Mouse (Mus musculus): ENCODE results near the gene Olfr1012. TPM values are rescaled to one million over a fixed set of nuclear protein-coding genes. Genes with fewer than 3 reads are reported as not detected.
"Not testable (repeated sequence)": the region's sequence is repeated elsewhere in the genome, so short reads cannot be mapped to it uniquely, and the experiment has no call there.

The Olfr1012 gene
- polyA plus RNA-seq, 1 experiment from 2014 or later, result not detected

DNA sequence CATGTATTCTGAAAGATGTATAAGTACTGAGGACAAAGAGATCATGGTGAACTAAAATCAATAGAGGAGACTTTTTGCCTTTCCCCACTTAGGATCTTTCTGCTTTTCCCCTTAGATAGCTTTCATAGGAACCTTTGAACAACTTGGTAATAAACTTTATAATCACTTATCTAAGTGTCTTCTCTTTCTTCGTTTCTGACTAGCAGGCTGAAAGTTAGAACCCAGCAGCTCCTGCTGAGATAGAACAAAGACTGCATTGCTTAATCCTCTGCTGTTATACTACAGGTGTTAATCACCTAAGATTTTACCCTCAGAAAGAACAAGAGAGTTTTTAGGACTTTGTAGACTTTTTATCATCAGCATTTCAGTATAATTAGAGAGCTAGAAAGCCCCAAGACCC, 51.4 kb downstream of the Olfr1012 start:
- no peak overlapping the region for H3K9ac ChIP-seq (ENCODE audit: low read length)
- no peak overlapping the region for H3K4me2 ChIP-seq (ENCODE audit: low read depth, low read length)
- H3K9me3 ChIP-seq (ENCODE audit: control insufficient read depth, low read length), result no peaks in the 10 kb centered on the region
- H3K27ac ChIP-seq (ENCODE audit: low read length), result no peak overlapping the region
- H3K36me3 ChIP-seq (ENCODE audit: control insufficient read depth, insufficient read depth, low read length), result no peaks in the 10 kb centered on the region
- no peaks in the 10 kb centered on the region for H3K4me1 ChIP-seq (replicated peaks; ENCODE audit: control insufficient read depth, insufficient read depth, low read length)
- whole genome bisulfite sequencing, result 28% methylated on average over 1 of the region's 1 CpGs
- ATAC-seq (ENCODE audit: low read depth), result no peak
- H3K4me3 ChIP-seq (ENCODE audit: low read length), result no peak overlapping the region
- no peaks in the 10 kb centered on the region for H3K27me3 ChIP-seq (ENCODE audit: control insufficient read depth, insufficient read depth, low read depth, low read length)

- not testable (repeated sequence) for H3K4me2 ChIP-seq (ENCODE audit: low read depth, low read length); H3K27ac ChIP-seq (ENCODE audit: low read length); H3K9ac ChIP-seq (ENCODE audit: low read length); H3K9me3 ChIP-seq (ENCODE audit: control insufficient read depth, low read length); H3K27me3 ChIP-seq (ENCODE audit: control insufficient read depth, insufficient read depth, low read depth, low read length); ATAC-seq (ENCODE audit: low read depth); H3K4me3 ChIP-seq (ENCODE audit: low read length); H3K36me3 ChIP-seq (ENCODE audit: control insufficient read depth, insufficient read depth, low read length); H3K4me1 ChIP-seq (replicated peaks; ENCODE audit: control insufficient read depth, insufficient read depth, low read length)
- 54% methylated on average over 2 of the region's 2 CpGs for WGBS
Measured at GRCm38 (mm10) chr2:85710680-85711079, 51.9 kb downstream of the Olfr1012 start.

Other genes with a start within 250 kb of the Olfr1012 start
- gene 4833423E24Rik, start 243.7 kb downstream of the Olfr1012 start, polyA plus RNA-seq (2015; fragmentation: Nextera tagmentation; extraction: Ambion mirVana), result 0.41 and 0.50 TPM in 2 replicates
- not detected in 2 replicates for gene Olfr996, start 183.6 kb downstream of the Olfr1012 start, polyA plus RNA-seq (2015; fragmentation: Nextera tagmentation; extraction: Ambion mirVana)
- gene Olfr998, start 173.8 kb downstream of the Olfr1012 start, polyA plus RNA-seq (2015; fragmentation: Nextera tagmentation; extraction: Ambion mirVana), result not detected in 2 replicates
- not detected in 2 replicates for gene Olfr1000, start 150.9 kb downstream of the Olfr1012 start, polyA plus RNA-seq (2015; fragmentation: Nextera tagmentation; extraction: Ambion mirVana)
- not detected in 2 replicates for gene Olfr1002, start 112.1 kb downstream of the Olfr1012 start, polyA plus RNA-seq (2015; fragmentation: Nextera tagmentation; extraction: Ambion mirVana)
- gene Olfr154, start 98.3 kb downstream of the Olfr1012 start, polyA plus RNA-seq (2015; fragmentation: Nextera tagmentation; extraction: Ambion mirVana), result not detected in 2 replicates
- not detected in 2 replicates for gene Olfr1006, start 84.0 kb downstream of the Olfr1012 start, polyA plus RNA-seq (2015; fragmentation: Nextera tagmentation; extraction: Ambion mirVana)
- gene Olfr1008, start 73.3 kb downstream of the Olfr1012 start, polyA plus RNA-seq (2015; fragmentation: Nextera tagmentation; extraction: Ambion mirVana), result not detected in 2 replicates
- not detected in 2 replicates for gene Olfr1009, start 47.3 kb downstream of the Olfr1012 start, polyA plus RNA-seq (2015; fragmentation: Nextera tagmentation; extraction: Ambion mirVana)
- gene Olfr1013, start 4.3 kb upstream of the Olfr1012 start, polyA plus RNA-seq (2015; fragmentation: Nextera tagmentation; extraction: Ambion mirVana), result not detected in 2 replicates
- not detected in 2 replicates for gene Olfr1014, start 9.9 kb upstream of the Olfr1012 start, polyA plus RNA-seq (2015; fragmentation: Nextera tagmentation; extraction: Ambion mirVana)
- gene Olfr1015, start 19.3 kb upstream of the Olfr1012 start, polyA plus RNA-seq (2015; fragmentation: Nextera tagmentation; extraction: Ambion mirVana), result not detected in 2 replicates
- not detected in 2 replicates for gene Olfr1016, start 39.8 kb upstream of the Olfr1012 start, polyA plus RNA-seq (2015; fragmentation: Nextera tagmentation; extraction: Ambion mirVana)
- gene Olfr1018, start 55.7 kb upstream of the Olfr1012 start, polyA plus RNA-seq (2015; fragmentation: Nextera tagmentation; extraction: Ambion mirVana), result not detected in 2 replicates
- not detected in 2 replicates for gene Olfr1019, start 82.7 kb upstream of the Olfr1012 start, polyA plus RNA-seq (2015; fragmentation: Nextera tagmentation; extraction: Ambion mirVana)
- gene Olfr1020, start 84.3 kb upstream of the Olfr1012 start, polyA plus RNA-seq (2015; fragmentation: Nextera tagmentation; extraction: Ambion mirVana), result not detected in 2 replicates
- not detected in 2 replicates for gene Olfr1022, start 105.8 kb upstream of the Olfr1012 start, polyA plus RNA-seq (2015; fragmentation: Nextera tagmentation; extraction: Ambion mirVana)
- gene Olfr1023, start 122.9 kb upstream of the Olfr1012 start, polyA plus RNA-seq (2015; fragmentation: Nextera tagmentation; extraction: Ambion mirVana), result not detected in 2 replicates
- not detected in 2 replicates for gene Olfr1024, start 142.3 kb upstream of the Olfr1012 start, polyA plus RNA-seq (2015; fragmentation: Nextera tagmentation; extraction: Ambion mirVana)
- not detected in 2 replicates for gene Olfr1025-ps1, start 152.4 kb upstream of the Olfr1012 start, polyA plus RNA-seq (2015; fragmentation: Nextera tagmentation; extraction: Ambion mirVana)
- gene Olfr1026, start 158.8 kb upstream of the Olfr1012 start, polyA plus RNA-seq (2015; fragmentation: Nextera tagmentation; extraction: Ambion mirVana), result not detected in 2 replicates
- not detected in 2 replicates for gene Olfr1028, start 187.7 kb upstream of the Olfr1012 start, polyA plus RNA-seq (2015; fragmentation: Nextera tagmentation; extraction: Ambion mirVana)
- gene Olfr1029, start 211.1 kb upstream of the Olfr1012 start, polyA plus RNA-seq (2015; fragmentation: Nextera tagmentation; extraction: Ambion mirVana), result not detected in 2 replicates
- gene Olfr1030, start 216.5 kb upstream of the Olfr1012 start, polyA plus RNA-seq (2015; fragmentation: Nextera tagmentation; extraction: Ambion mirVana), result not detected in 2 replicates
- gene Olfr1031, start 227.5 kb upstream of the Olfr1012 start, polyA plus RNA-seq (2015; fragmentation: Nextera tagmentation; extraction: Ambion mirVana), result not detected in 2 replicates
- gene Olfr1032, start 242.8 kb upstream of the Olfr1012 start, polyA plus RNA-seq (2015; fragmentation: Nextera tagmentation; extraction: Ambion mirVana), result not detected in 2 replicates

Measured in lung, embryonic 16.5 days (tissue).